Mouse (Mus musculus): ENCODE data around the gene Cryba4. TPM values are rescaled to one million over a fixed set of nuclear protein-coding genes. Genes with fewer than 3 reads are reported as not detected.

Gene Cryba4
- polyA plus RNA-seq, 1 experiment, result 0.39 TPM

DNA sequence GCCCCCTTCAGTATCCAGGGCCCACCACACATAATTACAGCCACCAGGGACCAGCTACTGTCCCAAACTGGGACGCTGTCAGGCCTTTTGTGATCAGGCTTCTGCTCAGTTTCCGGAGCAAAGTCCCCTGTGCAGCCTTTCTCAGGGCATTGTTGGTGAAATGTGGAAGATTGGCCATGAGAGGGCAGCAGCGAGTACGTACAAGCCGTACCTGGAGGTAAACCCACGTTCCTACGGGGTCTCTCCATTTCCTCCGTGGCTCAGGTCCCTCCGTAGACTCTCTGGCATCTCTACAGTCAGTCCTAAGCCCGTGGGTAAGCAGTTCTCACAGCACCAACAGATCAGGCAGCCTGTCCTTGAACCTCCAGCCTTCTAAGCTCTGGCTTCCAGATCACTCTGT is 37.9 kb downstream of the Cryba4 start:
- TF ChIP-seq GATA1 (IDR thresholded peaks at IDR 0.05; ENCODE audit: low read length), result no peak

DNA sequence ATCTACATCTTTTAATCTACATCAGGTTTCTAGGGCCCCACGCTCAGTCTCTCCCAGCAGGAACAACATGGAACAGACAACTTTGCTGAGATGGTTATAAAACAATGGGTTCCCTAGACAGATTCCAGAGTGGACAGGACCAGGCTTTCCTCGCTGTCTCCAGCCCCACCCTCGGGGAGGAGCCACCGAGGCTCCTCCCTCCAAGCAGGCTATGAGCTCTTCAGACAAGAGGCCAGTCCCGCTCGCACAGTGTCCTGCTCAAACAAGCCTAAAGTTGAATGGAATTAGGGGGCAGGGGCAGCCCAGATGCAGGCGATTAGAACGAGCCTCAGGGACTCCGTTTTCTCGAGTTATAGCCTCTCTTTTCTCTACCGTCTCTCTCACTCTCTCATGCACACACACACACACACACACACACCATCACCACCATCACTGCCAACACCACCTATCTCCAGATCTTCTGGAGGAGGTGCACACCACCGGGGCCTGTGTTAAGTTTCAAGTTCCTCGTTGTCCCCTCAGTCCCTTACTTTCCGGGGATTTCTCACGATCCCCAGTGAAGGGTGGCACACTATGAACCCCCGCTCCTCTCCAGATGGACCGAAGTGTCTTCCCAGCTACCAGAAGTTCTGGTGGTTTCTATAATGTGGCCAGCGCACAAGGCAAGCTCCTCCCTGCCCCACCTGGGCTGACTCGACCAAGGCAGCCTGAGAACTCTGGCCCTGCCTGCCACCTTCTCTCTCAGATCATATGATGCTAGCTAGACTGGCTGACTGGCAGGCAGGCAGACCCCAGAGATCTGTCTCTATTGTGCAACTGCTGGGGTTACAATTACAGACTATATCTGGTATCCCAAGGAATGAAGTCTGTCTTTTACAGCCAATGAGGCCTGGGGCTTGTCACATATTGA is 38.7 kb downstream of the Cryba4 start:
- TF ChIP-seq GATA1 (IDR thresholded peaks at IDR 0.05; ENCODE audit: low read length), result no peak

GRCm38 (mm10) chr5:112212711-112213264 is 39.5 kb downstream of the Cryba4 start:
- no peak for TF ChIP-seq GATA1 (IDR thresholded peaks at IDR 0.05; ENCODE audit: low read length)

- no peak for TF ChIP-seq GATA1 (IDR thresholded peaks at IDR 0.05; ENCODE audit: low read length)
These were observed 40.4 kb downstream of the Cryba4 start for GRCm38 (mm10) chr5:112211911-112212310.

- no peak for TF ChIP-seq GATA1 (IDR thresholded peaks at IDR 0.05; ENCODE audit: low read length)
These were observed 42.2 kb downstream of the Cryba4 start for GRCm38 (mm10) chr5:112210104-112210503.

DNA sequence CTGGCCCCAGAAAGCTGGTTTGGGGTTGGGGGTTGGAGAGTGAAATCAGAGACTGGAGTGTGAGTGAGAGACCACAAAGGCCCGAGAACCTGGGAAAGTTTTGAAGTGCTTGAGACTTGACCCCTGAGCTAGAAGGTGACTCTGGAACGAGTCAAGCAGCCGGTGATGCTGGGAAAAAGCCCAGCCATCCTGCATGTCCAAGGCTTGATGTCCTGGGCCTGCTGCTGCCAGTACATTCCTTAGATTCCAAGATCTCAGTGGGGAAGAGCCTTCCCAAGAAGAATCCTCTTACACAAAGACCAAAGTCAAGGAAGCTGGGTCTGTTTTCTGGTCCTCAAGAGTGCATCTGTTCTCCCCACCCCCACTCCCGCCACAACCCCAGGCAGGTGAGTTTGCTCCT is 44.0 kb downstream of the Cryba4 start:
- TF ChIP-seq GATA1 (IDR thresholded peaks at IDR 0.05; ENCODE audit: low read length), result no peak

- TF ChIP-seq GATA1 (IDR thresholded peaks at IDR 0.05; ENCODE audit: low read length), result no peak
These were observed 45.6 kb downstream of the Cryba4 start for GRCm38 (mm10) chr5:112206543-112207255.

- no peak for TF ChIP-seq GATA1 (IDR thresholded peaks at IDR 0.05; ENCODE audit: low read length)
These were observed 52.7 kb downstream of the Cryba4 start for GRCm38 (mm10) chr5:112199656-112200055.

Other genes with a start within 250 kb of the Cryba4 start
- 0.18 and 0.51 TPM in 2 replicates for gene Crybb1, start 3.3 kb upstream of the Cryba4 start, polyA plus RNA-seq (2012)
- gene Tpst2, start 24.2 kb upstream of the Cryba4 start, polyA plus RNA-seq (2012), result 110 and 149 TPM in 2 replicates
- gene Tfip11, start 73.8 kb upstream of the Cryba4 start, polyA plus RNA-seq (2012), result 67.1 and 67.3 TPM in 2 replicates
- gene Srrd, start 90.5 kb upstream of the Cryba4 start, polyA plus RNA-seq (2012), result 19.2 and 29.8 TPM in 2 replicates
- gene Hps4, start 90.6 kb upstream of the Cryba4 start, polyA plus RNA-seq (2012), result 30.6 and 52.1 TPM in 2 replicates
- not detected in 2 replicates for gene Gm6583, start 103.5 kb upstream of the Cryba4 start, polyA plus RNA-seq (2012)
- gene Asphd2, start 142.3 kb upstream of the Cryba4 start, polyA plus RNA-seq (2012), result not detected in 2 replicates
- not detected in 2 replicates for gene Gm6588, start 196.9 kb upstream of the Cryba4 start, polyA plus RNA-seq (2012)